Mouse (Mus musculus): ENCODE measurements around the gene Coa7.
A peak's percentile ranks its signal among the peaks of the same experiment; 100 is the strongest.
"Not testable (repeated sequence)": the region's sequence is repeated elsewhere in the genome, so short reads cannot be mapped to it uniquely, and the experiment has no call there.

Coa7 gene

GRCm38 (mm10) chr4:108339277-108339690 lies 11.3 kb downstream of the Coa7 start:
- peak; percentile 36 to 54 for DNase-seq (ENCODE audit: low read depth in 2 of 2, low spot score in 2 of 2)

DNA sequence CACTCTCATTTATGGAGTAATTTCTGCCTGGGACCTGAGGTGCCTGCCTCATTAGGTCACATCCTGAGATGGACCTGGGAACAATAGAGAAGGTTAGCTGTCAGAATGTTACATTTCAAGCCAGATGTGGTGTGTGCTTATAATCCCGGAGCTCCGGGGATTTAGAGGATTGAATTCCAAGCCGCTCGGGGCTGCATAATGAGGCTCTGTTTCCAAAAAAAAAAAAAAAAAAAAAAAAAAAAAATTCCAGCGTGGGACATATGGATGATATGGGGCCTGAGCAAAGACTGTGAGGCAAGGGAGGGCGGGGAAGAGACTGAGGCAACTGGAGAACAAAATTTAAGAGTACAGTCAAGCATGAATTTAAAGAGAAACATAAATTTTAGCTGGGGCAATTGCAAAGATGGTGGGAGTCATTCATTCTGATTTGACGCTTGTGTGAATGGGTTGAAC lies 16.7 kb downstream of the Coa7 start:
- no peak for DNase-seq (ENCODE audit: low read depth in 2 of 2, low spot score in 2 of 2)

DNA sequence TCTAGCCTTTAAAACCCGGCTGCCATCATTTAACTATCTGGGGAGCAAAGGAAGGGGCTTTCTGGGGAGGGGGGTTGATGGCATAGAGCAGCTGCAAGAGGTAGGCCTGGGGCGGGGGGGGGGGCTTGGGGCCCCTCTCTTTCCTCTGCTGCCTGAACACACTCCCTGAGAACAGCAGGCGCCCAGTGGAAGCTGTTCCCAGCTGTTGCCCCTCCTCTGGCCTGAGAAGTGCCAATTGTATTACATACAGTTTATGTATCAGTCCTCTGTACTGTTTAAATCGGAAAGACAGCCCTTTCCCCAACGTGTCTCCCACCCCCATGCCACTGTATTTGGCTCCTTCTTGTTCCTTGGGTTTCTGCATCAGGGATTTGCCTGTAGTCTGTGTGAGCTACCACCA lies 17.9 kb downstream of the Coa7 start:
- DNase-seq (ENCODE audit: low read depth in 2 of 2, low spot score in 2 of 2): no peak

GRCm38 (mm10) chr4:108347111-108347510 lies 19.2 kb downstream of the Coa7 start:
- DNase-seq (ENCODE audit: low read depth in 2 of 2, low spot score in 2 of 2): no peak

DNA sequence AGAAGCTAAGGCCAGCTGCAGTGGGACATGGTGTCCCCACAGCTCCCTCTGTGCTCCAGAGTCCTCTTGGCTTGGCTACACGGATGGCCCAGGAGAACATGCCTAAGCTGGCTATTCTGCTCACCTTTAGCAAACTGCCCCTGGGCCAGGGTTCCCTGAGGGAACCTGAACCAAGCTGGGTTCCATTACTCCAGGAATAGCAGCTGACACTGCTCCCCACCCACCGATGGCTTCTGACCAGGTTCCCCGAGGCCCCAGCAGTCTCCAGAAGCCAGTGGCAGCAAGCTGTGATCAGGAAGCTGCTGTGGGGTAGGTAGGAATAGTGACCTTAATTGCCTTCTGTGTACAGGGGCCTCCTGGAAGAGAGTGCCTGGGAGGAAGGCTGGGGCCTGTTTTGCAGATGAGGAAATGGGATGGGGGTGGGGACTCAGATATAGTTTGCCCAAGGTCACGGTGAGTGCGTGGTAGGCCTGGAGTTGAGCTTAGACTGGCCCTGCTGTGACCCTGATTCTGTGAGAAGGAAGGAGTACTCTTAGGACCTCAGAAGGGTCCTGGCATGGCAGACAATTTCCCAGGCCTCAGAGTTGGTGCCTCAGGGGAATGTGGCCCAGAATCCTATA lies 20.4 kb downstream of the Coa7 start:
- no peak for DNase-seq (ENCODE audit: low read depth in 2 of 2, low spot score in 2 of 2)

- DNase-seq (ENCODE audit: low read depth in 2 of 2, low spot score in 2 of 2): no peak
Measured at GRCm38 (mm10) chr4:108349064-108349463, 21.1 kb downstream of the Coa7 start.

DNA sequence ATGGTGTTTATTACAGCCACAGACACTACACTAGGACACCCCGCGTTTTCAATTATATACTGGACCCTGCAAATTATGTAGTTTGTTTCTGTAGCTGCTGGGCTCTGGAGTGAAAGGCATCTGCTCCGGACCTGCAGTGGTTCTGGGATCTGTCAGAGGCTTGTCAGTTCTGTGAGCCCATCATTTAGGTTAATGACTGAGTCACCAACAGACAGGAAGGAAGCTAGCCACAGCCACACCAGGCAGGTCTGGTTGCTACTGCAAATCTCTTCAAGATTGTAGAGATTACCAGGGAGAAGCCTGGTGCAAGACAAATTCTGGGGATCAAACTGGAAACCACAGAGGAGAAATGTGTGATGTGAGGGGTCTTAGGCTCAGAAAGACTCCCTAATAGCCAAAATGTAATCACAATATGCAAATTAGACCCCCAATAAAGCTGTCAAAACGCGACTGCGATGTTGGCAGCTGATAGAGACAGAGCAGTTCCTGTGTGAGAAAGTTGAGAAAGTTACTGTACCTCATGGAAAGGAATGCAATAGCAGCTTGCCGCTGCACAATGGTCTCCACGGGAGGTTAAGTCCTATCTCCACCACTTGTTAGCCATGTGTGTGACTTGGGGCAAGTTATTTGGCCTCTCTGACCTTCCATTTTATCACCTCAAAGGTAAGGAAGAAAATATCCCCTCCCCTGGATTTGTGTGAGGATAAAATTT lies 22.1 kb downstream of the Coa7 start:
- no peak for DNase-seq (ENCODE audit: low read depth in 2 of 2, low spot score in 2 of 2)

DNA sequence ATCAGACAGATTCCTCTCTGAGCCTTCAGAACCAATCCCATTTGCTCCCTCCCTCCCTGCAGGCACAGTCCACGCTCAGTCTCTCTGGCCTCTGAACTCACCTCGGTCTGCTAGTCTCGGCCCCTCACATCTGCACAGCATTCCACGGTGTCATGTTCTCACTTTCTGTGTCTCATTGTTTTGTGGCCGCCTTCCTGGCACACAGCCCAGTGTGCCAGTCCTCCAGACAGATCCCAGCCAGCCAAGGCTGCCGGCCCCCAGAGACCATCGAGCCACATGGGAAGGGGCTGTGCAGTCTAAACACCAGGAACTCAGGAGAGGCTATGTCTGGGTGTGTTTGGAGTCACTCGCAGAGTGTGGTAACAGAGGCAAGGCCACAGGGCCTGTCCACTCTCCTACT lies 22.9 kb downstream of the Coa7 start:
- no peak for DNase-seq (ENCODE audit: low read depth in 2 of 2, low spot score in 2 of 2)

GRCm38 (mm10) chr4:108353591-108353990 lies 25.7 kb downstream of the Coa7 start:
- DNase-seq (ENCODE audit: low read depth in 2 of 2, low spot score in 2 of 2): not testable (repeated sequence)

DNA sequence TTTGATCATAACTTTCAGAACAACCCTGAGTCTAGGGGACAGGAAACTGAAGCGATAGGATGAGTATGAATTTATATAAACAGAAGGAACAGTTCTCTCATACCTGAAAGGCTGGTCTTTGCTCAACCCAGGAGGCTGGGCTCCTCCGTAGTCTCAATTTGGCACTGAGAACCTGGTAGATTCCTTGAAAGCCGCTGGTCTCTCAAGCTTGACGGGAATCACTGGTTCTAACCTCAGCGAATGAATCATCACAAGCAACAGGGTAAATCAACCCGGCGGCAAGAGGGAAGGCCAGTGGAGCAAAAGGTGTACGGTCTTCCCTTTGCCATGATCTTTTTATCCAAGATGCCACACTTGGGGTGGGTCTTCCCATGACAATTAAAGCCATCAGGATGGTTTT lies 29.5 kb downstream of the Coa7 start:
- no peak for DNase-seq (ENCODE audit: low read depth in 2 of 2, low spot score in 2 of 2)

- DNase-seq (ENCODE audit: low read depth in 2 of 2, low spot score in 2 of 2): no peak
Measured at GRCm38 (mm10) chr4:108358498-108358897, 30.6 kb downstream of the Coa7 start.

- no peak for DNase-seq (ENCODE audit: low read depth in 2 of 2, low spot score in 2 of 2)
Measured at GRCm38 (mm10) chr4:108360136-108361055, 32.5 kb downstream of the Coa7 start.

DNA sequence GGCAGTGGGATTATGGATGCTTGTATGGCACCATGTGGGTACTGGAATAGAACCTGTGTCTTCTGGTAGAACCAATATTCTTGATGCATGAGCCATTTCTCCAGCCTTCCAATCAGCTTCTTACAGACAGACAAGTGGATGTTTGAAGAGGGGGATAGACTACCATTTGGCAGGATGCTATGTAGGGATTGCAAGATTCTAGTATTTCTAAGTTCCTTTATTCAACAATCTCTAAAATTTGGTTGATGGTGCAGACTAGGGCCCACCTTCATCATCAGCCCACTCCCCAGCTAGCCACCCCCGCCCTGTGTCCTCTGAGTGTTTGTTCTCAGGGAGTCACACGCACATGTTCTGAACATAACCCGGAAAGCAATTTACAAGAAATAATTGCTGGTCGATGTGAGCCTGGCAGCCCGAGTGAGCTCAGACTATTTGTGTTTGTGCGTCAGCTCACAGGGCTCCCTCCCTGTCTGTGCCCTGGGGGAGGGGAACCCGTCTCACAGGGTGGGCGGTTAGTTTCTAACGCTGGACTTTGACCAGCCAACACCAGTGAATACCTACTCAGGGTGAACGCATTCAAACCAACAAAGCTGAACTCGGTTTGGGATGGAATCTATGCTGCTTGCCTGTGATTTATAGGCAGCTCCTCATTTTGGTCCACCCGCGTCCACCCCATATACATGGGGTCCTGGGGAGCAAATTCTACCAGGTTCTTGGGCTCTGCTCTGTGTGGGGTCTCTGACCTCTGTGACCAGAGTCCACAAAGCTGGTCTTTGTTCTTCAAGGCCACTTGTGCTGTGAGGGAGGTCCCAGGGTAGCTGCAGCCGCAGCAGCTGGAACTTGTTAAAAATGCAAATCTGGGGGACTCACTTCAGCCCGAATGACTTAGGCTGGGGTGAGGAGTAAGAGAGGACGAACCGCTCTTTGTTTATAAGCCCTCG lies 34.7 kb downstream of the Coa7 start:
- no peak for DNase-seq (ENCODE audit: low read depth in 2 of 2, low spot score in 2 of 2)

DNA sequence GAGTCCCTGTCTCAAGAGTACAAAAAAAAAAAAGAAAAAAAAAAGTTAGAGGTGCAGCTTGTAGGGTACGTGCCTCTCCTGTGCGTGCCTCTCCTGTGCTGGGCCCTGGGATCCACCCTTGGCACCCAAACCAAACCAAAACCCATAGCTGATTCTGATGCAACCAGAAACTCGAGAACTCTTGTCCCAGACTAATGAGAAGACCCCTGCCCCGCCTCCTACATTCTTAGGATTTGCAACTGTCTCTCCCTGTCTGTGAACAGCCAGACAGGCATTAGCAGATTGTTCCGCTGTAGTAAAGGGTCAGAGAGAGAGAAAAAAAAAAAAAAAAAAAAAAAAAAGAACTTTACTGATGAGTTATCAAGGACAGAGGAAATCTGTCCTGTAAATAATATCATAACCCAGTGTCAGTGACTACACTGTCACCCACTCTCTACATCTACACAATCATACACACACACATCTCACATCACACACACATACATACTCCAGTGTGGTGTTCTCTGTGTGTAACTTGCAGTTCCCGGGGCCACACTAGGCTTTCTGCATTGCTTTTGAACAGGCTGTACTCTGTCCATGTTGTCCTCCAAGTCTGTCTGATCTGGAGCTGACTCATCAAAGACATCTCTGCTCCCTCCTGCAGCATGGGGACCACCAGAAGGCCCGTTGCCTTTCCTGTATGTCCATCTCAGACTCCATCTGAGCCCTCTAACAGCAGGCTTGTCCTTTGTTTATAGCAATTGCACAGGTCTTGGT lies 35.6 kb downstream of the Coa7 start:
- no peak for DNase-seq (ENCODE audit: low read depth in 2 of 2, low spot score in 2 of 2)

- no peak for DNase-seq (ENCODE audit: low read depth in 2 of 2, low spot score in 2 of 2)
Measured at GRCm38 (mm10) chr4:108364111-108364476, 36.2 kb downstream of the Coa7 start.

- DNase-seq (ENCODE audit: low read depth in 2 of 2, low spot score in 2 of 2): no peak
Measured at GRCm38 (mm10) chr4:108369254-108369653, 41.3 kb downstream of the Coa7 start.

DNA sequence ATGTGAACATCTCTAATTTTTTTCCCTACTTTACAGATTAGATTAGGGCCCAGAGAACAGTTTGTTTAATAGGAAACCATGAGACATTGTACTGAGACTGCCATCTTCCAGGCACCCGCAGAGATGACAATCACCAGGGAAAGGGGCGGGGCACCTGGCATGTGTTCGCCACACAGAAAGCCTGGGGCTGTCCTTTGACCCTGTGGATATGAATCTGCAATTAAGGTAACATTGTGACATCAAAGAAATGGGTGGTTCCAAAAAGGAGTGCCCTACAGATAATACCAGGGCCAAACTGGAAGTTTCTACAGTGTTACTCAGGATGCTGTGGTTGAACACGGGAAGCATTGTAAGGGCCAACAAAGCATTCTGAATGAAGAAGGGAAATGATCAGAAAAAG lies 42.5 kb downstream of the Coa7 start:
- no peak for DNase-seq (ENCODE audit: low read depth in 2 of 2, low spot score in 2 of 2)

- no peak for DNase-seq (ENCODE audit: low read depth in 2 of 2, low spot score in 2 of 2)
Measured at GRCm38 (mm10) chr4:108371421-108371820, 43.5 kb downstream of the Coa7 start.

DNA sequence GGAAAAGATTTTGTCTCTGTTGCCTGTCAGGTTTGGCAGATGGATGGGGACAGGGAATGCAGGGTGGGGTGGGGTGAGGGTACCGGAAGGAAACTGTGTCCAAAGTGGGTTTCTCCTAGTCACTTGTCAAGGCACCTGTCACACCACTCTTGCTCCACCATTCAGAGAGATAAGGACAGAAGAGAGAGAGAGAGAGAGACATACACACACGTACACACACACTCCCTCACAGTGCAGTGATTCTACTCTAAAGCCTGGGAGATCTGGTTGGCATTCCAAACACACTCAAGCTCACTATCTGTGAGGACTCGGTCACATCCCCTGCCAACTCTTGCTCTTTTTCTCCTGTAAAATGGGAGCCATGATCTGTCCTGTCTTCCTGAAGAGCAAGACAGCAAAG lies 44.2 kb downstream of the Coa7 start:
- no peak for DNase-seq (ENCODE audit: low read depth in 2 of 2, low spot score in 2 of 2)

- no peak for DNase-seq (ENCODE audit: low read depth in 2 of 2, low spot score in 2 of 2)
Measured at GRCm38 (mm10) chr4:108379476-108379875, 51.5 kb downstream of the Coa7 start.

Measured in CD8-positive naive resting alpha-beta T cell, adult 2 months (primary cell).